Mouse (Mus musculus) kidney, embryonic 15.5 days (tissue): ENCODE results near the gene Tmem135. TPM values are rescaled to one million over a fixed set of nuclear protein-coding genes. Genes with fewer than 3 reads are reported as not detected.

ENCODE experiments used
- ATAC-seq: fragments of 200-750 bp; cut with Nextera tagmentation; replicated peaks from 2 replicates; pipeline ENCODE4 v1.8.0; 2017; ENCODE audit warnings: moderate TSS enrichment; ENCODE audit not compliant: low FRiP score
- H3K27ac ChIP-seq: fragments of 300-500 bp; sonication (generic); 2 replicates; pipeline ENCODE4 v1.5.1; 2015; ENCODE audit warnings: mild to moderate bottlenecking, inconsistent platforms
- H3K27me3 ChIP-seq: fragments of 300-500 bp; sonication (generic); 2 replicates; pipeline ENCODE4 v1.6.1; 2015; ENCODE audit warnings: inconsistent platforms
- H3K36me3 ChIP-seq: fragments of 300-500 bp; sonication (generic); 2 replicates; pipeline ENCODE4 v1.6.1; 2015; ENCODE audit warnings: inconsistent platforms
- H3K4me1 ChIP-seq: fragments of 300-500 bp; sonication (generic); 2 replicates; pipeline ENCODE4 v1.6.1; 2015; ENCODE audit warnings: inconsistent platforms
- H3K4me2 ChIP-seq: fragments of 300-500 bp; sonication (generic); 2 replicates; pipeline ENCODE4 v1.6.1; 2015; ENCODE audit warnings: moderate library complexity, mild to moderate bottlenecking, inconsistent platforms
- H3K4me3 ChIP-seq: fragments of 300-500 bp; sonication (generic); replicated peaks from 2 replicates; pipeline ENCODE4 v1.5.1; 2015; ENCODE audit warnings: mild to moderate bottlenecking, inconsistent platforms
- H3K9ac ChIP-seq: fragments of 300-500 bp; sonication (generic); 2 replicates; pipeline ENCODE4 v1.6.1; 2015; ENCODE audit warnings: mild to moderate bottlenecking, inconsistent platforms
- H3K9me3 ChIP-seq: fragments of 300-500 bp; sonication (generic); replicated peaks from 2 replicates; pipeline ENCODE4 v1.6.1; 2016; ENCODE audit warnings: inconsistent platforms
- WGBS: fragments of 180-500 bp; shearing (Covaris S2); methylation state at CpG from one replicate; pipeline ENCODE4 v1.1.7; 2015; ENCODE audit warnings: mixed read lengths; 5-methylcytosine and 5-hydroxymethylcytosine counted together
- polyA plus RNA-seq: library from polyadenylated mRNA; unstranded; fragments of >200 nt; fragmentation: Nextera tagmentation; extraction: Ambion mirVana; gene quantifications from 2 replicates; pipeline ENCODE4 v1.2.1, GENCODE M21; 2015

Gene Tmem135
- polyA plus RNA-seq, 1 experiment from 2014 or later: 34.0 TPM

- WGBS: 70% methylated on average over 7 of the region's 7 CpGs
- H3K36me3 ChIP-seq: peaks cover 56% of the 10 kb centered on the region
- H3K4me1 ChIP-seq: peaks cover 98% of the 10 kb centered on the region
- peak overlapping the region; percentile 87 for H3K27ac ChIP-seq
- no peaks in the 10 kb centered on the region for H3K9me3 ChIP-seq
- H3K27me3 ChIP-seq: no peaks in the 10 kb centered on the region
- H3K9ac ChIP-seq: no peak overlapping the region
- ATAC-seq: no peak
- no peak overlapping the region for H3K4me3 ChIP-seq
- 0 out of 2 replicates have a peak overlapping the region, but pooled peaks have one; percentile 88 for H3K4me2 ChIP-seq
Measured at GRCm38 (mm10) chr7:89412094-89412493, 8.1 kb upstream of the Tmem135 start.

GRCm38 (mm10) chr7:89411346-89411745 is 7.3 kb upstream of the Tmem135 start:
- WGBS: 70% methylated on average over 3 of the region's 3 CpGs
- Histone ChIP-seq H3K4me3 (no peak overlapping the region), H3K9me3 (no peaks in the 10 kb centered on the region), H3K4me2 (peak overlapping the region; percentile 88; the same call in 1 of the 2 replicates), H3K36me3 (peaks cover 59% of the 10 kb centered on the region), H3K9ac (no peak overlapping the region), H3K4me1 (peaks cover 95% of the 10 kb centered on the region), H3K27me3 (no peaks in the 10 kb centered on the region), H3K27ac (peak overlapping the region; percentile 87)
- no peak for ATAC-seq

- no peak overlapping the region for H3K9ac ChIP-seq
- H3K27me3 ChIP-seq: no peaks in the 10 kb centered on the region
- H3K36me3 ChIP-seq: peaks cover 59% of the 10 kb centered on the region
- peak overlapping the region; percentile 88 for H3K4me2 ChIP-seq
- 27% methylated on average over 4 of the region's 4 CpGs for WGBS
- ATAC-seq: peak; percentile 87
- H3K9me3 ChIP-seq: no peaks in the 10 kb centered on the region
- peak overlapping the region; percentile 87 for H3K27ac ChIP-seq
- peak overlapping the region; percentile 17 for H3K4me3 ChIP-seq
- peaks cover 90% of the 10 kb centered on the region for H3K4me1 ChIP-seq
Measured at GRCm38 (mm10) chr7:89410294-89410693, 6.3 kb upstream of the Tmem135 start.

- Histone ChIP-seq H3K4me3 (peak overlapping the region; percentile 72), H3K27ac (peak overlapping the region; percentile 79), H3K36me3 (peaks cover 44% of the 10 kb centered on the region), H3K4me1 (peaks cover 72% of the 10 kb centered on the region), H3K4me2 (peak overlapping the region; percentile 88), H3K9me3 (no peaks in the 10 kb centered on the region), H3K27me3 (no peaks in the 10 kb centered on the region), H3K9ac (peak overlapping the region; percentile 35; the same call in 1 of the 2 replicates)
- no peak for ATAC-seq
- WGBS: 59% methylated on average over 24 of the region's 24 CpGs
Measured at GRCm38 (mm10) chr7:89407006-89407940, 3.3 kb upstream of the Tmem135 start.

- 2% methylated on average over 1 of the region's 1 CpGs for WGBS
- Histone ChIP-seq H3K27ac (peak overlapping the region; percentile 63; the same call in 1 of the 2 replicates), H3K4me3 (peak overlapping the region; percentile 72), H3K36me3 (peaks cover 32% of the 10 kb centered on the region), H3K9me3 (no peaks in the 10 kb centered on the region), H3K4me2 (peak overlapping the region; percentile 88), H3K9ac (peak overlapping the region; percentile 56), H3K4me1 (peaks cover 72% of the 10 kb centered on the region), H3K27me3 (no peaks in the 10 kb centered on the region)
- ATAC-seq: no peak
Measured at GRCm38 (mm10) chr7:89406011-89406410, 2.0 kb upstream of the Tmem135 start.

- peaks cover 66% of the 10 kb centered on the region for H3K4me1 ChIP-seq
- H3K27me3 ChIP-seq: no peaks in the 10 kb centered on the region
- peak overlapping the region; percentile 72 for H3K4me3 ChIP-seq
- no peaks in the 10 kb centered on the region for H3K9me3 ChIP-seq
- peaks cover 24% of the 10 kb centered on the region for H3K36me3 ChIP-seq
- under 1% methylated on average over 35 of the region's 35 CpGs for WGBS
- H3K4me2 ChIP-seq: peak overlapping the region; percentile 88
- peak overlapping the region; percentile 88 for H3K9ac ChIP-seq
- no peak for ATAC-seq
- H3K27ac ChIP-seq: peak overlapping the region; percentile 98
Measured at GRCm38 (mm10) chr7:89404734-89405440, 865 bp upstream of the Tmem135 start.

- peak overlapping the region; percentile 72 for H3K4me3 ChIP-seq
- peaks cover 50% of the 10 kb centered on the region for H3K4me1 ChIP-seq
- H3K27ac ChIP-seq: peak overlapping the region; percentile 98
- ATAC-seq: peak; percentile 88
- H3K4me2 ChIP-seq: peak overlapping the region; percentile 88
- 3% methylated on average over 52 of the region's 52 CpGs for WGBS
- no peaks in the 10 kb centered on the region for H3K27me3 ChIP-seq
- peak overlapping the region; percentile 59 for H3K9ac ChIP-seq
- H3K9me3 ChIP-seq: no peaks in the 10 kb centered on the region
- peaks cover 15% of the 10 kb centered on the region for H3K36me3 ChIP-seq
Measured at GRCm38 (mm10) chr7:89403053-89403972, 709 bp downstream of the Tmem135 start.

- H3K36me3 ChIP-seq: peaks cover 2% of the 10 kb centered on the region
- peak overlapping the region; percentile 88 for H3K4me2 ChIP-seq
- no peaks in the 10 kb centered on the region for H3K27me3 ChIP-seq
- H3K4me3 ChIP-seq: no peak overlapping the region
- peak overlapping the region; percentile 98 for H3K27ac ChIP-seq
- WGBS: 57% methylated on average over 3 of the region's 3 CpGs
- peaks cover 37% of the 10 kb centered on the region for H3K4me1 ChIP-seq
- ATAC-seq: peak; percentile 11
- H3K9ac ChIP-seq: no peak overlapping the region
- H3K9me3 ChIP-seq: no peaks in the 10 kb centered on the region
Measured at GRCm38 (mm10) chr7:89401936-89402335, 2.1 kb downstream of the Tmem135 start.

- ATAC-seq: no peak
- Histone ChIP-seq H3K4me2 (peak overlapping the region; percentile 88), H3K4me3 (no peak overlapping the region), H3K9ac (no peak overlapping the region), H3K27ac (peak overlapping the region; percentile 98), H3K4me1 (peaks cover 33% of the 10 kb centered on the region), H3K9me3 (no peaks in the 10 kb centered on the region), H3K36me3 (no peaks in the 10 kb centered on the region), H3K27me3 (no peaks in the 10 kb centered on the region)
- WGBS: 44% methylated on average over 11 of the region's 11 CpGs
Measured at GRCm38 (mm10) chr7:89401136-89401858, 2.7 kb downstream of the Tmem135 start.

GRCm38 (mm10) chr7:89400721-89401120 is 3.3 kb downstream of the Tmem135 start:
- Histone ChIP-seq H3K4me2 (no peak overlapping the region; the same call in 1 of the 2 replicates), H3K27me3 (no peaks in the 10 kb centered on the region), H3K9ac (no peak overlapping the region), H3K9me3 (no peaks in the 10 kb centered on the region), H3K4me1 (peaks cover 28% of the 10 kb centered on the region), H3K27ac (peak overlapping the region; percentile 98; the same call in 1 of the 2 replicates), H3K4me3 (no peak overlapping the region), H3K36me3 (no peaks in the 10 kb centered on the region)
- no peak for ATAC-seq
- 88% methylated on average over 2 of the region's 2 CpGs for WGBS
